Mouse (Mus musculus) liver, embryonic 14.5 days (tissue): ENCODE measurements around the gene Pif1. TPM values are rescaled to one million over a fixed set of nuclear protein-coding genes. Genes with fewer than 3 reads are reported as not detected.
A peak's percentile ranks its signal among the peaks of the same experiment; 100 is the strongest.

ENCODE experiments used
- ATAC-seq: fragments of 200-750 bp; cut with Nextera tagmentation; 2 replicates; pipeline ENCODE4 v1.8.0; 2017; ENCODE audit warnings: moderate number of reproducible peaks, mild to moderate bottlenecking, moderate library complexity; ENCODE audit not compliant: insufficient read depth
- DNase-seq, 3 experiments: peaks; one replicate each; pipeline ENCODE4 v3.0.0-alpha.2; 2012 to 2013; ENCODE audit warnings: low read depth in 3 of 3, low spot score in 3 of 3
- H3K27ac ChIP-seq: fragments of 300-500 bp; sonication (generic); 2 replicates; pipeline ENCODE4 v1.5.1; 2014; ENCODE audit warnings: moderate library complexity, mild to moderate bottlenecking, control low read depth, inconsistent platforms
- H3K27me3 ChIP-seq: fragments of 300-500 bp; sonication (generic); 2 replicates; pipeline ENCODE4 v1.6.1; 2014; ENCODE audit warnings: mild to moderate bottlenecking, low read length, moderate library complexity; ENCODE audit not compliant: control insufficient read depth, insufficient read depth
- H3K36me3 ChIP-seq: fragments of 300-500 bp; sonication (generic); replicated peaks from 2 replicates; pipeline ENCODE4 v1.6.1; 2014; ENCODE audit warnings: low read depth; ENCODE audit not compliant: control insufficient read depth, insufficient read depth
- H3K4me1 ChIP-seq, 2 experiments: fragments of 200-500 bp in 1 of 2; fragments of 300-500 bp in 1 of 2; sonication (generic) in 1 of 2; replicated peaks; 2 replicates each; pipeline ENCODE4 v1.6.1; 2012 to 2014; ENCODE audit warnings: antibody characterized with exemption in 1 of 2, inconsistent platforms in 1 of 2, low read length in 1 of 2; ENCODE audit not compliant: control insufficient read depth in 2 of 2, insufficient read depth in 2 of 2
- H3K4me2 ChIP-seq: fragments of 300-500 bp; sonication (generic); 2 replicates; pipeline ENCODE4 v1.6.1; 2014; ENCODE audit warnings: low read depth, mild to moderate bottlenecking, control low read depth, moderate library complexity
- H3K4me3 ChIP-seq, 2 experiments: fragments of 200-500 bp in 1 of 2; fragments of 300-500 bp in 1 of 2; sonication (generic) in 1 of 2; 2 replicates each; pipeline ENCODE4 v1.5.1; 2012 to 2014; ENCODE audit warnings: low read depth in 2 of 2, low read length in 2 of 2, mild to moderate bottlenecking in 2 of 2, control low read depth in 1 of 2, inconsistent platforms in 1 of 2, moderate library complexity in 1 of 2; ENCODE audit not compliant: insufficient read depth in 1 of 2
- H3K9ac ChIP-seq: fragments of 300-500 bp; sonication (generic); replicated peaks from 2 replicates; pipeline ENCODE4 v1.6.1; 2014; ENCODE audit warnings: mild to moderate bottlenecking, control low read depth, moderate library complexity
- H3K9me3 ChIP-seq: fragments of 300-500 bp; sonication (generic); 2 replicates; pipeline ENCODE4 v1.6.1; 2016; ENCODE audit warnings: low read length, mixed read lengths; ENCODE audit not compliant: control insufficient read depth
- CTCF ChIP-seq: IDR thresholded peaks from 2 replicates; pipeline ENCODE4 v1.5.1; 2016; ENCODE audit warnings: antibody characterized with exemption, low read depth, control low read depth
- EP300 ChIP-seq: IDR thresholded peaks from 2 replicates; pipeline ENCODE4 v1.6.1; 2016; ENCODE audit warnings: antibody characterized with exemption, low read depth
- WGBS: fragments of 180-500 bp; shearing (Covaris S2); extraction: QIAGEN DNeasy Blood & Tissue Kit; methylation state at CpG from one replicate; pipeline ENCODE4 v1.1.7; 2014; ENCODE audit not compliant: insufficient replicate concordance; 5-methylcytosine and 5-hydroxymethylcytosine counted together
- polyA plus RNA-seq, 2 experiments: library from polyadenylated mRNA; depleted of rRNA in 1 of 2; stranded (reverse) in 1 of 2; unstranded in 1 of 2; fragments of >200 nt; fragmentation: Nextera tagmentation in 1 of 2; extraction: Ambion mirVana in 1 of 2; gene quantifications; 2 replicates each; pipeline versions ENCODE4 v1.2.1 to v1.2.3; 2012 to 2014

Gene Pif1
- polyA plus RNA-seq, 2 experiments, result 6.8 to 11.9 TPM

- ATAC-seq (no peak), DNase-seq (no peak)
- no peaks in the 10 kb centered on the region for H3K27me3 ChIP-seq
- no peak overlapping the region for H3K4me3 ChIP-seq
- no peak overlapping the region for H3K9ac ChIP-seq
- WGBS, result 35% methylated on average over 5 of the region's 5 CpGs
- H3K9me3 ChIP-seq, result no peaks in the 10 kb centered on the region
- H3K4me2 ChIP-seq, result no peak overlapping the region
- peaks cover 61 to 68% of the 10 kb centered on the region in 2 experiments for H3K4me1 ChIP-seq
- peaks cover 48% of the 10 kb centered on the region for H3K36me3 ChIP-seq
- peak overlapping the region; percentile 63 for H3K27ac ChIP-seq
- TF ChIP-seq EP300 (no peak), CTCF (no peak)
These were observed 34.8 kb upstream of the Pif1 start for GRCm38 (mm10) chr9:65552141-65552540.

GRCm38 (mm10) chr9:65552711-65553110 lies 34.2 kb upstream of the Pif1 start:
- H3K4me3 ChIP-seq, result no peak overlapping the region
- H3K27me3 ChIP-seq, result no peaks in the 10 kb centered on the region
- DNase-seq, result no peak
- no peaks in the 10 kb centered on the region for H3K9me3 ChIP-seq
- H3K27ac ChIP-seq, result peak overlapping the region; percentile 63
- H3K4me2 ChIP-seq, result no peak overlapping the region
- H3K36me3 ChIP-seq, result peaks cover 54% of the 10 kb centered on the region
- WGBS, result 86% methylated on average over 2 of the region's 2 CpGs
- ATAC-seq, result no peak
- peaks cover 66 to 74% of the 10 kb centered on the region in 2 experiments for H3K4me1 ChIP-seq
- TF ChIP-seq CTCF (no peak), EP300 (no peak)
- H3K9ac ChIP-seq, result no peak overlapping the region

DNA sequence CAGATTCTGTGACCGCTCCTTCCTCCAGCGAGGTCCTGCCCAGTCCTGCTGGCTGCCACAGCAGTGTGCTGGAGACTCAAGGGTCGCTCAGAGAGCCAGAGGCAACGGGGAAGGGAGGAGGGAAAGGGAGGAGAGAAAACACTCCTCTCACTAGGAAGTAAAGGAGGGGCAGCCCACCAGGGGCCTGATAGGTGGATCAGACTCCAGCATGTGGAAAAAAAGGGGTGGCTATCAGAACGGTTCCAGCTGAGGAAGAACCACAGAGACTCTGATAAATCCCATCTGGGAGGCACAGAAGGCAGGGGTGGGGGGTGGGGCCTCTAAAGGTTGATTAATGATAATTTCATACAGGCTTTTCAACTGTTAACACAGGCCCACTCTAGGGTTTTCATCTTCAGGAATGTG lies 32.0 kb upstream of the Pif1 start:
- DNase-seq (peak; percentile 87 to 91 (median 91)), ATAC-seq (peak; percentile 95)
- H3K27me3 ChIP-seq, result no peaks in the 10 kb centered on the region
- peak overlapping the region; percentile 7 to 30; a peak in 3 of 4 replicates for H3K4me3 ChIP-seq
- H3K4me1 ChIP-seq, result peaks cover 67 to 78% of the 10 kb centered on the region in 2 experiments
- H3K27ac ChIP-seq, result peak overlapping the region; percentile 94
- peaks cover 77% of the 10 kb centered on the region for H3K36me3 ChIP-seq
- peak overlapping the region; percentile 64 for H3K9ac ChIP-seq
- no peaks in the 10 kb centered on the region for H3K9me3 ChIP-seq
- WGBS, result 9% methylated on average over 5 of the region's 5 CpGs
- H3K4me2 ChIP-seq, result peak overlapping the region; percentile 64
- TF ChIP-seq CTCF (0 out of 2 replicates have a peak, but pooled peaks have one; percentile 1), EP300 (peak; percentile 95)

DNA sequence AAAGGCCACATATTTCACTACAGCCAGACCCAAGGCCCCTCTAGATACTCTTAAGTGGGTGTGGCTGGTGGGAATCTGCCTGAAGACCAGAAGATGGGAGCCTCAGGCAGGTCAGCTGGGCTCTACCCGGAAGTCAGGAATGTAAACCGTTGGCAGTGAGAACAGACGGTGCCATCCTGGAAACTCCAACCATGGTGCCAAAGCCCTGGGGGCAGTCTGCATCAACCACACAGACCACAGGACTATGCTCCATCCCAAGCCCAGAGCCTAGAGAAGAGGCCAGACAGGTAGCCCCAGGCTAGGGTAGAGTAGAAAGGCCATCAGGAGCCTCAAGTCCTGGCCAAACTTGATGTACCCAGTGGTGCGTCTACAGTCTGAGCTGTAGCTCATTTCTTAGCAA lies 31.3 kb upstream of the Pif1 start:
- peak overlapping the region; percentile 58 for H3K9ac ChIP-seq
- no peaks in the 10 kb centered on the region for H3K27me3 ChIP-seq
- H3K9me3 ChIP-seq, result no peaks in the 10 kb centered on the region
- peak overlapping the region; percentile 7 to 25; a peak in 3 of 4 replicates for H3K4me3 ChIP-seq
- peak overlapping the region; percentile 64 for H3K4me2 ChIP-seq
- peaks cover 67 to 76% of the 10 kb centered on the region in 2 experiments for H3K4me1 ChIP-seq
- WGBS, result 62% methylated on average over 4 of the region's 4 CpGs
- ATAC-seq, result no peak
- TF ChIP-seq EP300, result no peak
- TF ChIP-seq CTCF, result no peak
- H3K27ac ChIP-seq, result peak overlapping the region; percentile 94
- DNase-seq, result no peak
- H3K36me3 ChIP-seq, result peaks cover 83% of the 10 kb centered on the region

GRCm38 (mm10) chr9:65556349-65556748 lies 30.6 kb upstream of the Pif1 start:
- Histone ChIP-seq H3K4me1 (peaks cover 61 to 74% of the 10 kb centered on the region in 2 experiments), H3K9ac (0 out of 2 replicates have a peak overlapping the region, but pooled peaks have one; percentile 28), H3K36me3 (peaks cover 90% of the 10 kb centered on the region), H3K9me3 (no peaks in the 10 kb centered on the region), H3K27ac (peak overlapping the region; percentile 94), H3K4me2 (no peak overlapping the region), H3K27me3 (no peaks in the 10 kb centered on the region), H3K4me3 (no peak overlapping the region)
- DNase-seq (no peak), ATAC-seq (no peak)
- TF ChIP-seq EP300 (no peak), CTCF (no peak)
- 91% methylated on average over 8 of the region's 8 CpGs for WGBS
